Mouse (Mus musculus): ENCODE results near the gene Map4k4.
A peak's percentile ranks its signal among the peaks of the same experiment; 100 is the strongest.

DNA sequence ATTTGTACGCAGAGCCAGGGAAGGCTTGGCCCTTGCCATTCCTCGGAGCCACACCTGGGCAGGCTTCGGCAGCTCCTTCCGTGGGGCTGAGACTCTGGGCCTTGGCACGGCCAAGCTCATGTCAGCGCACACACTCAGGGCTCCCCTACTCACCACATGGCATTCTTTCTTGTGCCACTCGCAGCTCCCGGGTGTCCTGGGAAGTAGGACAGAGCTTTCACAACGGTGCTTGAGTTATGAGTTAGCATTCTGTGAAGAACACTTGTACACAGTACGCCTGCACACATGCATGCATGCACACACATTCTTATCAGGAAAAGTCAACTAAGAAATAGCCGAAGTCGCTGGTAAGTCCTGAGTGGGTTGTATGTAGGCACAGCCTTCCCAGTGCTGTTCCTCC is 38.7 kb downstream of the Map4k4 start:
- TF ChIP-seq EP300 (IDR thresholded peaks at IDR 0.05), result peak; percentile 39; the same call in 1 of the 2 replicates
- TF ChIP-seq CTCF (IDR thresholded peaks at IDR 0.05), result no peak

Measured in lung, postnatal 0 days (tissue).